Mouse (Mus musculus): ENCODE data around the gene Pdx1.

GRCm38 (mm10) chr5:147235406-147236309 lies 34.1 kb upstream of the Pdx1 start:
- TF ChIP-seq POLR2A (IDR thresholded peaks at IDR 0.05; ENCODE audit: control insufficient read depth, extremely low read depth, insufficient read depth, low read length, poor library complexity) = no peak
- TF ChIP-seq CTCF (IDR thresholded peaks at IDR 0.05; ENCODE audit: borderline replicate concordance, control insufficient read depth, extremely low read depth, insufficient read depth, low read length, poor library complexity) = no peak
